Mouse (Mus musculus) lung, adult 2 months (tissue): ENCODE results near the gene Polr3h. TPM values are rescaled to one million over a fixed set of nuclear protein-coding genes. Genes with fewer than 3 reads are reported as not detected.
A peak's percentile ranks its signal among the peaks of the same experiment; 100 is the strongest.
"Not testable (repeated sequence)": the region's sequence is repeated elsewhere in the genome, so short reads cannot be mapped to it uniquely, and the experiment has no call there.

Experiments
- DNase-seq: peaks from one replicate; pipeline ENCODE4 v3.0.0; 2022
- H3K4me1 ChIP-seq: fragments of 200-500 bp; 2 replicates; pipeline ENCODE4 v1.6.1; 2011; ENCODE audit warnings: low read length; ENCODE audit not compliant: control insufficient read depth, insufficient read depth
- H3K4me3 ChIP-seq: fragments of 200-500 bp; replicated peaks from 2 replicates; pipeline ENCODE3; 2011; ENCODE audit warnings: low read depth, mild to moderate bottlenecking, control low read depth, low read length; ENCODE audit errors: extremely low read depth
- CTCF ChIP-seq: fragments of 200-500 bp; IDR thresholded peaks from 2 replicates; pipeline ENCODE4 v1.5.1; 2011; ENCODE audit warnings: mild to moderate bottlenecking, low read length, control low read depth; ENCODE audit not compliant: insufficient read depth
- POLR2A ChIP-seq: fragments of 200-500 bp; IDR thresholded peaks from 2 replicates; pipeline ENCODE4 v1.6.1; 2011; ENCODE audit warnings: low read depth, mild to moderate bottlenecking, control low read depth, low read length, borderline replicate concordance; ENCODE audit errors: extremely low read depth
- WGBS: fragments of 180-500 bp; shearing (Covaris S2); methylation state at CpG from one replicate; pipeline ENCODE4 v1.1.7; 2018; 5-methylcytosine and 5-hydroxymethylcytosine counted together
- polyA plus RNA-seq: library from polyadenylated mRNA; depleted of rRNA; stranded (reverse); fragments of >200 nt; gene quantifications from 2 replicates; pipeline ENCODE4 v1.2.3, GENCODE M21; 2012

Gene Polr3h
- polyA plus RNA-seq, 1 experiment, result 11.8 TPM

- TF ChIP-seq POLR2A (no peak), CTCF (no peak)
- 70% methylated on average over 5 of the region's 5 CpGs for WGBS
- no peak for DNase-seq
- H3K4me1 ChIP-seq, result peaks cover 6% of the 10 kb centered on the region
- H3K4me3 ChIP-seq, result no peak overlapping the region
Observed at GRCm38 (mm10) chr15:81921255-81921654, 4.8 kb downstream of the Polr3h start.

- WGBS, result 69% methylated on average over 10 of the region's 10 CpGs
- Histone ChIP-seq H3K4me3 (no peak overlapping the region), H3K4me1 (peaks cover 6% of the 10 kb centered on the region)
- DNase-seq, result no peak
- TF ChIP-seq CTCF, result no peak
- no peak for TF ChIP-seq POLR2A
Observed at GRCm38 (mm10) chr15:81920546-81921217, 5.4 kb downstream of the Polr3h start.

- Histone ChIP-seq H3K4me3 (no peak overlapping the region), H3K4me1 (no peaks in the 10 kb centered on the region)
- WGBS, result 64% methylated on average over 5 of the region's 5 CpGs
- TF ChIP-seq CTCF (no peak), POLR2A (no peak)
- DNase-seq, result no peak
Observed at GRCm38 (mm10) chr15:81919062-81919461, 7.0 kb downstream of the Polr3h start.

- TF ChIP-seq POLR2A, result no peak
- TF ChIP-seq CTCF, result peak; percentile 98
- DNase-seq, result peak; percentile 78
Observed at GRCm38 (mm10) chr15:81917621-81918463, 8.2 kb downstream of the Polr3h start.

GRCm38 (mm10) chr15:81917201-81917600 lies 8.8 kb downstream of the Polr3h start:
- Histone ChIP-seq H3K4me3 (no peak overlapping the region), H3K4me1 (no peaks in the 10 kb centered on the region)
- DNase-seq, result no peak
- no peak for TF ChIP-seq POLR2A
- TF ChIP-seq CTCF, result no peak
- WGBS, result 88% methylated on average over 12 of the region's 12 CpGs

More at GRCm38 (mm10) chr15:81917621-81918463, 8.2 kb downstream of the Polr3h start:
- Histone ChIP-seq H3K4me3 (no peak overlapping the region), H3K4me1 (no peaks in the 10 kb centered on the region)
- WGBS, result 51% methylated on average over 6 of the region's 6 CpGs

- H3K4me1 ChIP-seq, result no peaks in the 10 kb centered on the region
- WGBS, result 74% methylated on average over 5 of the region's 5 CpGs
- TF ChIP-seq POLR2A, result no peak
- no peak for TF ChIP-seq CTCF
- no peak overlapping the region for H3K4me3 ChIP-seq
- no peak for DNase-seq
Observed at GRCm38 (mm10) chr15:81915663-81916062, 10.4 kb downstream of the Polr3h start.

- Histone ChIP-seq H3K4me3 (no peak overlapping the region), H3K4me1 (no peaks in the 10 kb centered on the region)
- DNase-seq, result no peak
- WGBS, result 76% methylated on average over 5 of the region's 5 CpGs
- TF ChIP-seq CTCF, result no peak
- TF ChIP-seq POLR2A, result no peak
Observed at GRCm38 (mm10) chr15:81914668-81915067, 11.4 kb downstream of the Polr3h start.

GRCm38 (mm10) chr15:81912498-81912897 lies 13.5 kb downstream of the Polr3h start:
- H3K4me1 ChIP-seq, result no peaks in the 10 kb centered on the region
- 72% methylated on average over 2 of the region's 2 CpGs for WGBS
- TF ChIP-seq POLR2A, result no peak
- TF ChIP-seq CTCF, result no peak
- no peak for DNase-seq
- no peak overlapping the region for H3K4me3 ChIP-seq

GRCm38 (mm10) chr15:81908767-81909166 lies 17.3 kb downstream of the Polr3h start:
- H3K4me3 ChIP-seq, H3K4me1 ChIP-seq, DNase-seq: not testable (repeated sequence)
- 87% methylated on average over 4 of the region's 4 CpGs for WGBS

- no peak for DNase-seq
- Histone ChIP-seq H3K4me1 (no peaks in the 10 kb centered on the region), H3K4me3 (no peak overlapping the region)
- TF ChIP-seq CTCF (no peak), POLR2A (no peak)
- WGBS, result 66% methylated on average over 8 of the region's 8 CpGs
Observed at GRCm38 (mm10) chr15:81907953-81908352, 18.1 kb downstream of the Polr3h start.
